Mouse (Mus musculus): ENCODE data around the gene Spop.

The Spop gene

DNA sequence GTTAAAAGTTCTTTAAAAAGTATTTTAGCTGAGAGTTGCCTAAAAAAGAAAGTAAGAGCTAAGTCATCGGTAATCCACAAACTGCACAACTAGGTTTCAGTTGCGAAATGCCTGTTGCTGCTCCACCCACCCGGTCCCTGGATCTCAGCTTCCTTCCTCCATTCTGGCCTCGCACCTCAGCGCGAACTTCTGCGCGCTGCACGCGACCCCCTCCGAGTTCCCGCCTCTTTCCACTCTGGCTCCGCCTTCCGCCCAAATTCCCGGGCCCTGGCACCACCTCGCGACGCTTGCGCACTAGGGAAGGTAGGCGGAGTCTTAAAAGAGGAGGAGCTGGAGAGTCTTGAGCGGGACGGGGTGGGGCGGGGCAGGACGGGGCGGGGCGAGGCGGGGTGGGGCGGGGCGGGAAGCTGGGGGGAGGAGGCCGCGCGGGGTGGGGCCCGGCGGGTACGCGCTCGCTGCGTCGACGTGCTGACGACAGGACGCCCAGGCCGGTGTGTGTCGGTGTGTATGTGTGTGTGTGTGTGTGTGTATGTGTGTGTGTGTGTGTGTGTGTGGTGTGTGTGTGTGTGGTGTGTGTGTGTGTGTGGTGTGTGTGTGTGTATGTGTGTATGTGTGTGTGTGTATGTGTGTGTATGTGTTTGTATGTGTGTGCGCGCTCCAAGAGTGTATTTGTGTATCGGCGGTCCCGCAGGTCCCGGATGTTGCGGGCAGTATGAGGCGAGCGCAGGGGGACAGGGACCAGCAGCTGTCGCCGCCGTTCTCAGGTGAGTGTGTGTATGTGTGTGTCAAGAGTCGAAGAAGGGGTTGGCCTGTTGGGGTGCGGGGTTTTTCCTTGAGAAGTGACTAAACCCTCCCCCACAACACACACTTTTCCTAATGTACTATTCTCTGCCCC, at the start of gene Spop:
Gene Spop (plus strand): TSS at position 440 of the 895 bp plus-strand sequence.
- DNase-seq (ENCODE audit: low spot score) = peak; percentile 93

DNA sequence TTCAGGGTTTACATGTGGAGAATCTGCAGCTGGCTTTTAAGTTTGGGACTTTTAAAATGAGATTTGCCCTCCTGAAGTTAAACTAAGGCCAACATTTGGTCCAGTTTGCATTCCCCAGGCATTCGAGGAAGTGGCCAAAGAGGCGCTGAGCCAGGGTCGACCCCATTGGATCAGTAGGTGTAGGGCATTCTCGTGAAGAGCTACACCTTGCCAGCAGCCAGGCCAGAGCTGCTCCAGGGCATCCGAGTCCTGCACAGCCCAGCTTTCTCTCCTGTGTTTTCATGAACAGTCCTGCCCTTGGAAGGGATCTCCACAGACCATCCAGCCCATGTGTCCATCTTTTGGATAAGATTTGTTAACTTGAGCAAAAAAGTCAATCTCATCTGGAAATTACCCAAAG, 49.5 kb upstream of the Spop start:
- no peak for DNase-seq (ENCODE audit: low spot score)

DNA sequence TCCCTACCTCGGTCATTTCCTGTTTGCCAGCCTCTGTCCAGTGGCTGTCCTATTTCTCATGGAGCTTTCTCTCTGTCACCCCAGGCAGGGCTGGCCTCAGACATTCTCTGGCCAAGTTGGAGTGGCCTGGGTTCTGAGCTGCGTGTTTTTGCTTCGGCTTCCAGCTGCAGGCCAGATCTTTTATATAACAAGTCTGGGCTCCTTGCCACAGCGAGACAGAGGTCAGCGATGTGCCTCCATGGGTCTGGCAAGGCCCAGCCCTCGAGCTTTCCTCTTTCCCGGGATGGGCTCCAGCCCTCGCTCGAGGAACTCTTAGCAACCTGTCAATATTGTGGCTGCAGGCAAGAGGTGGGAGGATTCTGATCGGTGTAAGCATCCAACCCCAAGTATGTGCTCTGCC, 48.3 kb upstream of the Spop start:
- DNase-seq (ENCODE audit: low spot score) = peak; percentile 56

DNA sequence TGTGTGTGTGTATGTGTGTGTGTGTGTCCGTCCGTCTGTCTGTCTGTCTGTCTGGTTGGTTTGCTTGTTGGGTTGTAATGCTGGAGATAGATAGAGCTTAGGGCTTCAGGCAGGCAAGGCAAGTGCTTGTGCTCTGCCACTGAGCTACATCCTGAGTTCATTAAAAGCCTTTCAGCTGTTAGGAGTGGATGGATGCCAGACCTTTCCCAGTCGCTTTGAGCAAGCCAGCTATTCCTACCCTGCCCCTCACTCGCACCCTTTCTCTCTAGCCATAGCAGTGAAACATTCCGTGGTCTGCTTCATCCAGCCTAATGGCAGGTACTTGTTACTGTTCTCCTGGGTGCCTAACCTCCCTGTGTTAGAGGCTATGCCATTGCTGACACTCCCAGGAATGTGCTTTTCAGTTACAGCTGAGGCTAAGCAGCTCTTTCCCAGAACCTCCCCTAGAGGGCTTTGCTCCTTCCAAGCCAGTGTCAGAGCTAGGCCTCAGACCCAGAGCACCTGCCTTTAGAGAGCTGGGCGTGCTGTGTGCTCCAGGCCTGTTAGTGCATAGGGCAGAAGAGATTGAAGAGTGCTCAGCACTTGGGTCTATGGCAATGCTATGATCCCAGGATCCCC, 47.5 kb upstream of the Spop start:
- DNase-seq (ENCODE audit: low spot score) = no peak

DNA sequence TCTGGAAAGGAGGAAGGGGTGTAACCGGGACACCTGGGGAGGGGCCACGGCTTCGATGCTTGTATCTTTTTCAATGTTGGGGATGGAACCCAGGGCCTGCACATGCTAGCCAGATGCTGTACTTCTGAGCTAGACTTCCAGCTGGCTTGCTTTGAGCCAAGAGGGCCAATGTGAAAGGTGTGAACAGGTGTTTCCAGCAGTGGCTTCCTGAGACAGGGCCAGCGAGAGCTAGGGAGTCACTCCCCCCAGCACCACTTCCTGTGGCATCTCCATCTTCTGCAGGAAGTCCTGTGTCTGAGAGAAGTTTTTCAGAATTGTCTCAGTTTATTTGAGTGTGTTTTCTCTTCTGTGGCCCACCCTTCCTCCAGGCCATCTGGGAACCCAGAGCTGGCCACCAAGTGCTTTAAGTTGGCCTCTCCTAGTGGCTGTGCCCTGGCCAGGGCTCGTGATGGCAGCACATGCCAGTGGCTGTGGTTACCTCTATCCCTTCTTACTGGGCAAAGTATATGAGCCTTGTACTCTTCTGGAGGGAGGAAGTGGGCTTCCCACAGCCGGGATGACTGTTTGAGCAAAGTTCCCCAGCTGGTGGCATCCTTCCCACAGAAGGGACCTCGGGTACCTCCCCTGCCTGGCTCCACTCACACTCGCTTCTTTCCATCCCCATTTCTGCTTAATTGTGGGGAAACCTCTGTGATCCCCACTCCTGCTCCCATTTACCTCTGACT, 46.7 kb upstream of the Spop start:
- DNase-seq (ENCODE audit: low spot score) = no peak

DNA sequence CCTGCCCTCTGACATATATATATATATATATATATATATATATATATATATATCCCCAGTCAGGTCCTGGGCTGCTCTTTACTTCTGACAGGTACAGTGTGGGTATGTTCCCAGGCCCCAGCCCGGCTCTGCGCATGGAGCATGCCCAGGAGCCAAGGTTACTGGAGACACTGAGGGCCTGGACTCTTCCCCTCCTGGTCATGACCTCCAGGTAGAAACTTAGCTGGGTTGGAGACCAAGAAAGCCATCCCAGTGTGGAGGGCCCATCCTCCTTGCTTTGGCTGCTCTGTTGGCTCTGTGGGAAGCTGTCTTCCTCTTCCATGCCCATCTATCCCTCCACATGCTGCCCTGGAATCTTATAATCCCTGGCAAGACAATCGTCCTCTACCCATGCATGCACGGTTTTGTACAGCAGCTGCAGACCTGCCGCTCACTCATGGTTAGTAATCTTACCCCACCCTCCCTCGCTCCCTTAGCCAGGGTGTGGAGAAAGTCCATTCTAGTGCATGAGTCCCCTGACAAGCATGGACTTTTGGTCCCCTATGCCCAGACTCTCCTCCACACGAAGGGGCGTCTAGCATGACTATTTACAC, 45.6 kb upstream of the Spop start:
- DNase-seq (ENCODE audit: low spot score) = no peak

DNA sequence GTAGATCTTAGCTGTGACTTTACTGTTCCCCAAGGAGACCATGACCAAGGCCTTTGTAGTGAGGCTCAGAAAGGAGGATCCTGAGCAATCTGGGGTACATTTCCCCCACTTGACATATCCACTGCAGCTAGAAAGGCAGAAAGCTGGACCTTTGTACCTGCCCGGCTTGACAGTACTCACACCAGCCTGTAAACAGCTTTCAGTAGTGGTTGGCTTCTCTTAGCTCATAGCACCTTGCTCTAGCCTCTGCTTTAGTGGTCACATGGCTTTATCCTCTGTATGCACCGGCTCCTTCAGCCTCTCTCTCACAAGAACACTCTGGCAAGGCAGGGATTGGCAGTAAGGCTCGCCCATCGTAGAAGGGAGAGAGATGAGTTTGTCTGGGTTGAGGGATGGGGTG, 45.0 kb upstream of the Spop start:
- DNase-seq (ENCODE audit: low spot score) = no peak

DNA sequence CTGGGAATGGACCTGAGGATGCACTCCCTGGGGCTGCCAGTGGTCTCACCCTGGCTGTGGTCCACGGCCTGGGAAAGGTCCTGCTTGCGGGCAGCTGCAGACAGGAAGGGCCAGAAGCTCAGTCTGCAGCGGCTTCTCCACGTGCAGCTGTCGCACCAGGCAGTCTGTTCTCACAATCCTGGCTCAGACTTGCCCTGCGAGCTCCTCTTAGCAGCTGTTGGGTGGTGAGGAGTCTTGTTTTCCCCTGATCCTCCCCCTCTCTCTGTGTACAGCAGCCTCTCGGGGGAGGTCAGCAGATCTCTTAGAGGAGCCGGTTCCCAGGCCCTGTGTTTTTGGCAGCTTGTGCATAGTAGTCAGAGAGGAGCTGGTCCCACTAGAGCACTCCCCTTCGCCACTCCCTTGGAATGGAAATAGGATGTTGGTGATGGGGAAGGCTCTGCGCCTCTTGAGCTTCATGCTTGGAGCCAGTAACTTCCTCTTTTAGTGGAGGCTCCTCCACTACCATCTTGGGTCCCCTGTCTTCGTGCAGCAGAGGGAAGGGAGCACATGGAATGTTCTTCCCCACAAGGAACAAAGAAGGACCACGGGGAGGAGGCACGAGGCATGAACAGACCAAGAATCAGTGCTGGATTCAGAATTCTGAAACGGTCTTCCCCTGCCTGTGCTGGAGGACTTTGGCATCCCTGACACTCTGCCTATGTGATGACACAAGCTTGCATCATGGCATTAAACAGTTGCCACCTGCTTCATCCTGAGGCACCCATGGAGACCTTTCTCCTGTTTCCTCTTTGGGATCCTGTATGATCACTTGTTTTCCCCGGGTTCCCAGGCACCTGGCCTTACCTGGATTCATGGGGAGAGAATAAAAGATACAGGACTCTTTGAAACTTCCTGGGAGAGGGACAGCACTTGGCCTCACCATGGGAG, 43.7 kb upstream of the Spop start:
- peak; percentile 13 for DNase-seq (ENCODE audit: low spot score)

DNA sequence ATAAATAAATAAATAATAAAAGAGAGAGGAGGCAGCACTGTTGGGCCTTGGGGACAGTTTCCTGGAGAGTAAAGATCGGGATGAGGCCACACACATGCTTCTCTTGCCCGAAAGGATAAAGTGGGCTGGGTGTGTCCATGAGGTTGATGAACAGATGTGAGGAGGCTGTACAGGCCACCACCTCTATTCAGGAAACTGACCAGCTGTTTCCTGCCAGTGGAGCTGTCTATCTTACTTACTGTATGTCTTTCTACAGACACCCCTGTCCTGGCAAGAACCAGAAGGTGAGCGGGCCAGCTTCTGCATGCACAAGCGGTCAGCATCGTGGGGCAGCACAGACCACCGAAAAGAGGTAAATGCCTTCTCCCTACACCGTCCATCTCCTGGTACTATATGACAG, 42.7 kb upstream of the Spop start:
- no peak for DNase-seq (ENCODE audit: low spot score)

DNA sequence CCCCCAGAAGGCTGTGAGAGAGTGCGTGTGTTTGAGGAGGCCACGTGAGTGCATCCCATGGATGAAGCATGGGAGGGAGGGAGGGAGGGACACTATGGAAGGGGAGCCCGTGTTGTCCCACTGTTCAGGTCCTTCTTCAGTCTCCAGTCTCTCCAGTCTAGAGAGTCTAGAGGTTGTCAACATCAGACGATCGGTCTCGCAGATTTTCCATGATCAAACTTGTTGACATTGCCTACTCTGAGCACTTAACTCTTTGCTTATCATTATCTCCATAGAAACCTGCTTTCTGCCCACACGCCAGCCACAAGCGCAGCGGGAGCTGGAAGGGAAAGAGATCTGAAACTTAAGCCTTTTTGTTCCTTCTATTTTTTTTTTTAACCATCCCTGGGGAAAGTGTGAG, 35.0 kb upstream of the Spop start:
- DNase-seq (ENCODE audit: low spot score) = no peak

DNA sequence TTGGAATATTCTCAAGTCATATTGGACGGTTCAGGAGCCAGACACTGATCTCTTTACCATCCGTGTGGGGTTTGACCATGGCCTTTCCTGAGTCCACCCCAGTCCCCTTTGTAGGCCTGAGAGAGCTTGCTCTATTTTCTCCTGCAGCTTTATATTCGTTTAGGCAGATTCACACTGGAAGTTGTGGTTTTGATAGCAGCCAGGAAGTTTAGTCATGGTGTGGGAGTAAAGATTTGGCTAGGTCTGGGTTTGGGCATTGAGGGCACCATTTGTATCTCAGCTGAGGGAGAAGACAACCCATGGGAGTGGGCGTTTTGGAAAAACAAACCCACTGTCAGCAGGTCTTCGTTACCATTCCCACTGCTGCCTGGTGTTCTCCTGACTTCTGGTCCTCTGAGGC, 34.3 kb upstream of the Spop start:
- DNase-seq (ENCODE audit: low spot score) = no peak

DNA sequence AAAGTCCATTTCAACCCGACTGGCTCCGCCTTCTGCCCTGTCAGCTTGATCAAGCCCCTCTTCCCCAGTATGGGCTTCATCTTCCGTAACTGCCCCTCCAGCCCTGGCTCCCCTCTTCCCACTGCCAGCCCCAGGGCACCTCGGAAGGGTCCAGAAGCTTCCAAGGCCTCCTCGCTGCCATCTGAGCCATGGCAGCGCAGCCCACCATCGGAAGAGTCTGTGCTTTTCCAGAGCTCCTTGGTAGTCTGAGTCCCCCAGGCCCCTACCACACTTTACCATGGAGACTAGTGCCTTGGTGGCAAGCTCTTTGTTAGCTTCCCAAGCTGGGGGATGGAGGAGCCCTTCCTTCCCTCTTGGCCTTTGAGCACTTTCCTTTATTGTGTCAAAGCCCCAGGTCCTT, 33.2 kb upstream of the Spop start:
- no peak for DNase-seq (ENCODE audit: low spot score)

DNA sequence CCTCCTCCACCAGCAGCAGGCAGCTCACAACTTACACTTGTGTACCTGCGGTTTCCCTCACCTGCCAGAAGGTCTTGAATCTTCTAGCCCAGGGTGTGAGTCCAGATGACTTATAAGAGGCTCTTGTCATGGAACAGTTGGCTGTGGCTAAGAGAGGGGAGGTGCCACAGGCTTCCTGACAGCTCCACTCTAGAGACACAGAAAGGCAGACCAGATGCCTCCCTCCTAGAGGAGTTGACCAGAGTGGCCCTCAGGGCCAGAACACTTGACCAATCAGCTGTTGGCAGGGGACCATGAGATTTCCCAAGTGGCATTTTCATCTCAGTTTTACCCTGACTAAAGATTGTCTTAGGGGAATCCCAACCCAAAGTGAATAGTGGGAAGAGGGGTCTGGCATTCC, 32.7 kb upstream of the Spop start:
- DNase-seq (ENCODE audit: low spot score) = no peak

DNA sequence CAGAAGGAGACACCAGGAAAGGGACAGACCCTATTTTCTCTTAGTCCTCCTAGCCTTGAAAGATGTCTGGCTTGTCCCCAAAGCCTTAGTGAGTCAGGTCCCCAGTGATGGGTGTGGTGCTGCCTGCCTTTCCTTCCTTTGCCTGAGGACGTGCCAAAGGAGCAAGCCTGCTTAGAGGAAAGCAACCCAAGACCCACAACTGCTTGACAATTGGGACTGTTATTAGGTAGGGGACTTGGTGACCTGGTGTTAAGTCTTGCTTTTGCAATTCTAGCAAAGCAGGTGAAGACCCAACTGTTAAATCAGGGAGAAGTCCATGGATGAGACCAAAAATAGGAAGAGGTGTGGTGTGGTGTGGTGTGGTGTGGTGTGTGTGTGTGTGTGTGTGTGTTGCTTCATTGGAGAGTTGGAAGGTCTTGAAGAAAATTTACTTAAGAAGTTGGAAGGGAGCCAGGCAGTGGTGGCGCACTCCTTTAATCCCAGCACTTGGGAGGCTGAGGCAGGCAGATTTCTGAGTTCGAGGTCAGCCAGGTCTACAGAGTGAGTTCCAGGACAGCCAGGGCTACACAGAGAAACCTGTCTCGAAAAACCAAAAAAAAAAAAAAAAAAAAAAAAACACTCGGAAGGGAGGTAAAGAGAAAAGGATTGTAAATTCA, 30.4 kb upstream of the Spop start:
- no peak for DNase-seq (ENCODE audit: low spot score)

DNA sequence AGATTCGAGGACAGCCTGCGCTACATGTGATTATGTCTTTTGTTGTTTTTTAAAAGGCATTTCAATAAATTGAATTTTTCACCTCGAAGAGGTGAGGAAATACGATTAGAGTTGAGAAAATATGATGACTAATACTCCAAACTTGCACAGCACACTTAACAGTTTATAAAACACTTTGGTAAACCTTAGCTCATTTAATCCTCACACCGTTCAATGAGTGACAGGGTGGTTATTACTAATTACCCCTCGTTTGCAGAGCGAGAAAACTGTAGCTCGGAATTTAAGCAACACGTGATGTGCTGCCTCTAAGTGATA, 29.9 kb upstream of the Spop start:
- DNase-seq (ENCODE audit: low spot score) = no peak

DNA sequence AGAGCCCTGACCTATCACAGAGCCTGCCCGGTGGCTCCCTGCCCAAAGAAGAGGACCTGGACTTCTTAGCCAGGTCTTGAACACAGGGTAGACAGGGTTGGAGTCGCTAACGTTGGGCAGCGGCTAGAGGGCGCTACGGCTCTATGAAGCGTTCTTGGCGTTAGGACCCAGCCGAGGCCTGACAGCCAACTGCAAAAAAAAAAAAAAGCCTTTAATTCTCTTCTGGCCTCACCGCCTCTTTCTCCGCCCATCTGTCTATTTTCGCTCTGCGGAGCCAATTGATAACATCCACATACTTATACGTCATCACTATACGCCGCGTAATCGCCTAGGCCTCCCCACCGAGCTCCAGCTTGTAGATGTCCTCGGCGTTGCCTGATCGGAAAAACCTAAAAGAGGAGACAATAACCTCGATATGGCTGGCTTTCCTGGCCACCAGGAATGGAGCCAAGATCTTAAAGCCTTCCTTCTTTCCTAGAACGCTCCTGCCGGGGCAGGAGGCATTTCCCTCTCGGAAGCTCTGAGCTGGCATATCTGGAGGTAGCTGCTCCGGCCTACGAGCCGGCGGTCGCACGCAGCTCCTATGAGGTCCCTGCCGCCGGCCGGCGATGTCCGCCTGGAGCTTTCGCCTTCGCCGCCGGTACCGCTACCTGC, 29.4 kb upstream of the Spop start, which contains the start of gene Slc35b1:
Gene Slc35b1 (plus strand): TSS at position 374 of the 654 bp plus-strand sequence.
- peak; percentile 81 for DNase-seq (ENCODE audit: low spot score)

DNA sequence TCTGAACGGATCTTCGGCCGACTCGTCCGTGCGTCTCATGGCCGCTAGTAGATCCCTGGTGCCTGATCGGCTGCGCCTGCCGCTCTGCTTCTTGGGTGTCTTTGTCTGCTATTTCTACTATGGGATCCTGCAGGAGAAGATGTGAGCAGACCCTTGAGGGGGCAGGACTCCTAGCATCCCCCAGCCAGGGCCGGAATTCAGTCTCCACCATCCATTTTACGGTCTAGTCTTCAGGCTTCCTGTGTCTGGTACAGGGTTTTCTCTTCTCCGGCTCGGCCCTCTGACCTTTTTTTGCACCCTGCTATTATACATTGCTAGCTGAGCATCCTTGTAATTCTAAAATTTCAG, 28.9 kb upstream of the Spop start:
- DNase-seq (ENCODE audit: low spot score) = no peak

DNA sequence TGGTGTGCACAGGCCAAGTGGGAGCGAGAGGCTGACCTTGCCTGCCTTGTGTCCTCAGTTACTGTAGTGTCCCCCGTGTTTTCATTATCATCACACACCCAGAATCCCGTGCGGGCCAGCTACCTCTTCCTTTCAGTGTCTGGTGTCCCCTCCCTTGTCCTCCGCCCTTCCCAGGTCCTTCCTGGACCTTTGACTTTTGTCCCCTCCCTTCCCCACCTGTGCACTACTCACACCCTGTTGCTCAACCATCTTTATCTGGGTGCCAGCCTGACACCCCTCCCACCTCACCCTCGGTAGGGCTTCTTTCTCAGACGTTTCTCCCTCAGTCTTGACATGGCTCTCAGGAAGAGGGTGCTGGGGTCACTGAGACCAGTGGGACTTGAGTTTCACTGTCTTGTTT, 26.5 kb upstream of the Spop start:
- DNase-seq (ENCODE audit: low spot score) = no peak

DNA sequence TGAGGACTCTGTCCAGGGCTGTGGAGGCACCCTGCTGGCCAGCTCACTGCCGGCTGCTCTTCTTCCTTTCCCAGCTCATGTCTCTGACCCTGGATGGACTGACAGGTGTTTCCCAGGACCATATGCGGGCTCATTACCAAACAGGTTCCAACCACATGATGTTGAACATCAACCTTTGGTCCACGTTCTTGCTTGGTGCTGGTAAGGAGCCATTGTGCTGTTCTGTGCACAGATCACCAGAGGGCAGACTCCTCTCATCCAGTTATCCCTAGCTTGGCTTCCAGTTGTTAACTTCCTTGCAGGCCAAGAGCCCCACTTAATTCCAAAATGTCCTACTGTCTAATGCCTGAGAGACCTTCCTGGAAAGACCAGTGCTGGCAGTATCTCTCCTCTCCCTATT, 24.9 kb upstream of the Spop start:
- DNase-seq (ENCODE audit: low spot score) = no peak

DNA sequence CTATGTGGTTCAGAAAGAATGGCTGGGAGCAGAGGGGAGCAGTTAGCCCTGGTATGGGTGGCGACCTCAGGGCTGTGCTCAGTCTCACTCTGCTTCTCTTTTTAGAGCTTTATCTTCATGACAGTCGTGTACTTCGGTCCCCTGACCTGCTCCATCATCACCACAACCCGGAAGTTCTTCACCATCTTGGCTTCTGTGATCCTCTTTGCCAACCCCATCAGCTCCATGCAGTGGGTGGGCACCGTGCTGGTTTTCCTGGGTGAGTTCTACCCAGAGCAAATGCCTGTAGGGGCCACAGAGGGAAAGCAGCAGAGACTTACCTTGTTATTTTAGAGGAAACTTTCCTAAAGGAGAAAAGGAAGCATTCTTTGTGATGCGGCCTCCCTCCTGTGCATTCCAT, 23.5 kb upstream of the Spop start:
- DNase-seq (ENCODE audit: low spot score) = no peak

DNA sequence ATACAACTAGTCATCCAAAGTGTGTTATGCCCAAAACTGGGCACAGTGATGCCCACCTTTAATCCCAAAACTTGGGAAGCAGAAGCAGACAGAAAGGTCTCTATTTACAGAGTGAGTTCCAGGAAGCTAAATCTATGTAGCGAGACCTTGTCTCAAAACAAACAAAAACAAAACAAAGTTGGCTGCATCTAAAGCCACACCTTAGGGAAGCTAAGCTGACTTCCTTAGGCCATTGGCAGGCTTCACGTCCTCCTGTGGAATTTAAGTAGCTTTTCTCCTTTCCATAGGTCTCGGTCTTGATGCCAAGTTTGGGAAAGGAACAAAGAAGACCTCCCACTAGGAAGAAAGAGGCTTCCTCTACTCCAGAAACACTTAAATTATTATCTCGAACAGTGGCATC, 22.7 kb upstream of the Spop start:
- no peak for DNase-seq (ENCODE audit: low spot score)

All from urinary bladder, postnatal 25 days (tissue).